Mouse (Mus musculus) liver, embryonic 16.5 days (tissue): ENCODE measurements around the gene Phlpp1. TPM values are rescaled to one million over a fixed set of nuclear protein-coding genes. Genes with fewer than 3 reads are reported as not detected.

ENCODE experiments used
- ATAC-seq: fragments of 200-750 bp; cut with Nextera tagmentation; 2 replicates; pipeline ENCODE4 v1.8.0; 2017; ENCODE audit warnings: low read depth, mild to moderate bottlenecking, moderate number of reproducible peaks, moderate library complexity
- H3K27ac ChIP-seq: fragments of 300-500 bp; sonication (generic); 2 replicates; pipeline ENCODE4 v1.5.1; 2014; ENCODE audit warnings: mild to moderate bottlenecking, low read length
- H3K27me3 ChIP-seq: fragments of 300-500 bp; sonication (generic); 2 replicates; pipeline ENCODE4 v1.6.1; 2014; ENCODE audit warnings: low read depth, low read length, mixed read lengths; ENCODE audit not compliant: control insufficient read depth, insufficient read depth
- H3K36me3 ChIP-seq: fragments of 300-500 bp; sonication (generic); 2 replicates; pipeline ENCODE4 v1.6.1; 2014; ENCODE audit warnings: mild to moderate bottlenecking; ENCODE audit not compliant: control insufficient read depth, insufficient read depth
- H3K4me1 ChIP-seq: fragments of 300-500 bp; sonication (generic); 2 replicates; pipeline ENCODE4 v1.6.1; 2014; ENCODE audit warnings: low read depth, low read length, mixed read lengths; ENCODE audit not compliant: control insufficient read depth
- H3K4me2 ChIP-seq: fragments of 300-500 bp; sonication (generic); 2 replicates; pipeline ENCODE4 v1.6.1; 2014; ENCODE audit warnings: low read depth, low read length, mixed read lengths
- H3K4me3 ChIP-seq: fragments of 300-500 bp; sonication (generic); 2 replicates; pipeline ENCODE4 v1.5.1; 2014; ENCODE audit warnings: low read depth, mild to moderate bottlenecking, low read length
- H3K9ac ChIP-seq: fragments of 300-500 bp; sonication (generic); 2 replicates; pipeline ENCODE4 v1.6.1; 2014; ENCODE audit warnings: low read depth, low read length
- H3K9me3 ChIP-seq: fragments of 300-500 bp; sonication (generic); replicated peaks from 2 replicates; pipeline ENCODE4 v1.6.1; 2016; ENCODE audit warnings: low read length; ENCODE audit not compliant: control insufficient read depth
- WGBS: fragments of 180-500 bp; shearing (Covaris S2); extraction: QIAGEN DNeasy Blood & Tissue Kit; methylation state at CpG from one replicate; pipeline ENCODE4 v1.1.7; 2014; ENCODE audit not compliant: insufficient replicate concordance; 5-methylcytosine and 5-hydroxymethylcytosine counted together
- polyA plus RNA-seq: library from polyadenylated mRNA; unstranded; fragments of >200 nt; fragmentation: Nextera tagmentation; extraction: Ambion mirVana; gene quantifications from 2 replicates; pipeline ENCODE4 v1.2.1, GENCODE M21; 2015

Phlpp1 gene
- polyA plus RNA-seq, 1 experiment from 2014 or later: 0.94 TPM

DNA sequence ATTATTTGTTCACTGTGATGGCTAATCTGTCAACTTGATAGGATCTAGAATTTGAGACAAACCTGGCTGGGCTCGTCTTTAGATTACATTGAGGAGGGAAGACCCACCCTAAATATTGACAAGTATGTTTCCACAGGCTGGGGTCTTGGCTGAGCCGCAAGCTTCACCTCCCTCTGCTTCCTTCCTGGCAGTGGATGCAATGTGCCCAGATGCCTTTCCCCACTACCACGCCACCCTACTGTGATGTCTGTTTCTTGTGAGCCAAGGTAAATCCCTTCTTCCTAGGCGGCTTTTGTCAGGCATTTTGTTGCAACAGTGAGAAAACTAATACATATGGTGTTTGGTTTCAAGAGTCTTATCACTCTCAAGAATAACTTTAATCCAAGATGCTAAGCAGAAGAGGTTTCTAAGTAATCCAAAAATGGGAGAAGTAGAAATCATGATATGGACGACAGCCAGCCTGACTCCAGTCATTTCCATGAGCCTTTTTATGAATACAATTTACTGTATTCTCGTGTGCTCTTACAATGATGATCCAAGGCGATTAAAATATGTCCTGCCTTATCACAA, 68.6 kb downstream of the Phlpp1 start:
- Histone ChIP-seq H3K9ac (no peak overlapping the region), H3K36me3 (no peaks in the 10 kb centered on the region), H3K4me1 (no peaks in the 10 kb centered on the region), H3K9me3 (no peaks in the 10 kb centered on the region), H3K4me3 (no peak overlapping the region), H3K27me3 (no peaks in the 10 kb centered on the region), H3K4me2 (no peak overlapping the region), H3K27ac (no peak overlapping the region)
- 58% methylated on average over 7 of the region's 7 CpGs for WGBS
- no peak for ATAC-seq

- Histone ChIP-seq H3K4me1 (no peaks in the 10 kb centered on the region), H3K27ac (no peak overlapping the region), H3K27me3 (no peaks in the 10 kb centered on the region), H3K4me3 (no peak overlapping the region), H3K9me3 (no peaks in the 10 kb centered on the region), H3K4me2 (no peak overlapping the region), H3K36me3 (no peaks in the 10 kb centered on the region), H3K9ac (no peak overlapping the region)
- no peak for ATAC-seq
- 59% methylated on average over 1 of the region's 1 CpGs for WGBS
Observed at GRCm38 (mm10) chr1:106241059-106241458, 69.5 kb downstream of the Phlpp1 start.

DNA sequence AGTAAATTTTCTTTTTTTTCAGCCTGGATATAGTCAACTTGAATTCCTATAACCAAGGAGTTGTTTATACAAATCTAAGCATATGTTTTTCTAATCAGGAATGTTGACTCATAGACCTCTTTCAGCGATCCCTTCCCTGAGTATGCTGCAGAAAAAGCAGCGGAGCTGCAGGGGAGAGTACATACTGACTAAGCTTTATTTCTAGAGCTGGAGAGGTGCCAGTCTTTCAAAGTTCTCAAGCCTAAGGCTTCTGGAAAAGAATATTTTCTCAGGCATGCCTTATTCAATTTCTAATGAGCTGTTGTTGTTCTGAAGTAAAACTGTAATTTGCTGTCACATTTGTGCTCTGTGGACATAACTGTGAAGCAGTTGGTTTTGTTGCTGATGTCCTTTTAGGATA, 70.6 kb downstream of the Phlpp1 start:
- no peak overlapping the region for H3K4me3 ChIP-seq
- no peak overlapping the region for H3K9ac ChIP-seq
- H3K4me1 ChIP-seq: no peaks in the 10 kb centered on the region
- no peak overlapping the region for H3K4me2 ChIP-seq
- no peaks in the 10 kb centered on the region for H3K27me3 ChIP-seq
- no peaks in the 10 kb centered on the region for H3K36me3 ChIP-seq
- ATAC-seq: no peak
- WGBS: 68% methylated on average over 2 of the region's 2 CpGs
- no peak overlapping the region for H3K27ac ChIP-seq
- H3K9me3 ChIP-seq: no peaks in the 10 kb centered on the region

GRCm38 (mm10) chr1:106243371-106243770, 71.8 kb downstream of the Phlpp1 start:
- Histone ChIP-seq H3K36me3 (no peaks in the 10 kb centered on the region), H3K27me3 (no peaks in the 10 kb centered on the region), H3K9ac (no peak overlapping the region), H3K4me3 (no peak overlapping the region), H3K27ac (no peak overlapping the region), H3K4me2 (no peak overlapping the region), H3K4me1 (no peaks in the 10 kb centered on the region), H3K9me3 (no peaks in the 10 kb centered on the region)
- WGBS: 64% methylated on average over 1 of the region's 1 CpGs
- no peak for ATAC-seq

- Histone ChIP-seq H3K4me2 (no peak overlapping the region), H3K4me3 (no peak overlapping the region), H3K27me3 (no peaks in the 10 kb centered on the region), H3K36me3 (no peaks in the 10 kb centered on the region), H3K4me1 (no peaks in the 10 kb centered on the region), H3K9me3 (no peaks in the 10 kb centered on the region), H3K27ac (no peak overlapping the region), H3K9ac (no peak overlapping the region)
- ATAC-seq: no peak
- WGBS: 68% methylated on average over 3 of the region's 3 CpGs
Observed at GRCm38 (mm10) chr1:106244245-106244644, 72.7 kb downstream of the Phlpp1 start.

GRCm38 (mm10) chr1:106254047-106254446, 82.5 kb downstream of the Phlpp1 start:
- Histone ChIP-seq H3K27me3 (no peaks in the 10 kb centered on the region), H3K36me3 (no peaks in the 10 kb centered on the region), H3K4me2 (no peak overlapping the region), H3K4me1 (no peaks in the 10 kb centered on the region), H3K9me3 (no peaks in the 10 kb centered on the region), H3K4me3 (no peak overlapping the region), H3K27ac (no peak overlapping the region), H3K9ac (no peak overlapping the region)
- 72% methylated on average over 1 of the region's 1 CpGs for WGBS
- ATAC-seq: no peak

DNA sequence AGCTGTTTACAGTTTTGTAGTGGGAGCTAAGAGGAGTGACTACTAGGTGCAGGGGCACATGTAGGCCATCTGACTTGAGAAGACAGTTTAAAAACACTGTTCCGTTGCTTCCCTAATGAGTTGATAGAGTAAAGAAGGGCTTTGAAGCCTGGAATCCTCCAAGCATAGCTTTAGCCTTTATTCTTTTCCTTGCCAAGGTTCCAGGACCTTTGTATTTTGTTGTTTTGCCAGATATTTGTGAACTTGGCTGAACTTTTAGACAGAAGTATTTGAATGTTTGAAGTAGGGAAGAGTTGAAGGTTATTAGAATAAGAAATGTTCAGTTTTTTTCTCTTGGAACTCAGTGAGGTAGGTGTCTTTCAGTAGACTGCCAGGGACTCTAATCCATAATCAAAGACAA, 85.6 kb downstream of the Phlpp1 start:
- H3K9me3 ChIP-seq: no peaks in the 10 kb centered on the region
- H3K27ac ChIP-seq: no peak overlapping the region
- no peak overlapping the region for H3K9ac ChIP-seq
- WGBS: 62% methylated on average over 1 of the region's 1 CpGs
- ATAC-seq: no peak
- H3K4me2 ChIP-seq: no peak overlapping the region
- no peak overlapping the region for H3K4me3 ChIP-seq
- no peaks in the 10 kb centered on the region for H3K27me3 ChIP-seq
- no peaks in the 10 kb centered on the region for H3K4me1 ChIP-seq
- H3K36me3 ChIP-seq: no peaks in the 10 kb centered on the region

GRCm38 (mm10) chr1:106268028-106268799, 96.7 kb downstream of the Phlpp1 start:
- H3K27me3 ChIP-seq: no peaks in the 10 kb centered on the region
- no peak for ATAC-seq
- H3K4me1 ChIP-seq: no peaks in the 10 kb centered on the region
- no peak overlapping the region for H3K27ac ChIP-seq
- H3K4me3 ChIP-seq: no peak overlapping the region
- no peak overlapping the region for H3K9ac ChIP-seq
- no peaks in the 10 kb centered on the region for H3K9me3 ChIP-seq
- 62% methylated on average over 6 of the region's 6 CpGs for WGBS
- H3K36me3 ChIP-seq: no peaks in the 10 kb centered on the region
- no peak overlapping the region for H3K4me2 ChIP-seq

GRCm38 (mm10) chr1:106269337-106269736, 97.8 kb downstream of the Phlpp1 start:
- Histone ChIP-seq H3K9ac (no peak overlapping the region), H3K4me3 (no peak overlapping the region), H3K36me3 (no peaks in the 10 kb centered on the region), H3K4me2 (no peak overlapping the region), H3K4me1 (no peaks in the 10 kb centered on the region), H3K27me3 (no peaks in the 10 kb centered on the region), H3K9me3 (no peaks in the 10 kb centered on the region), H3K27ac (no peak overlapping the region)
- no peak for ATAC-seq
- WGBS: 32% methylated on average over 4 of the region's 4 CpGs
